Mouse (Mus musculus): Measurements from ENCODE around the gene Tmem117.

Tmem117 gene

DNA sequence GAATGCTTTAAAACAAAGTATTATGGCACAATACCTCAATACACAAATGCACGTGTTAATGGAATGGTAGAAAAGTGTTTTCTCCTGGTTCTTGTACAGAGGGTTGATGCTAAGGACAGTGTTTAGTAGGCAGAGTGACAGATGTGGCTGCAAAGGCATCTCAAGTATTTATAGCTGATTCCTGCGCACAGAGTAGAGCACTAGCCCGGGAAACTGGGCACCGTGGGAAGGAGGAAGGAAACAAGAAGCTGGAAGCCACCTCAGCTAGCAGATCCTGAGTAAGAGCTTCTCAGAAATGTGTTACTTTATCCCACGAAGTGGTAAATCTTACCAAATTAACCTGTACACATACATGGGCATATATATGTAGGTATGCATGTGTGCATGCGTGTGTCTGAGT, 395.4 kb downstream of the Tmem117 start:
- DNase-seq (ENCODE audit: low spot score in 2 of 2) = no peak

DNA sequence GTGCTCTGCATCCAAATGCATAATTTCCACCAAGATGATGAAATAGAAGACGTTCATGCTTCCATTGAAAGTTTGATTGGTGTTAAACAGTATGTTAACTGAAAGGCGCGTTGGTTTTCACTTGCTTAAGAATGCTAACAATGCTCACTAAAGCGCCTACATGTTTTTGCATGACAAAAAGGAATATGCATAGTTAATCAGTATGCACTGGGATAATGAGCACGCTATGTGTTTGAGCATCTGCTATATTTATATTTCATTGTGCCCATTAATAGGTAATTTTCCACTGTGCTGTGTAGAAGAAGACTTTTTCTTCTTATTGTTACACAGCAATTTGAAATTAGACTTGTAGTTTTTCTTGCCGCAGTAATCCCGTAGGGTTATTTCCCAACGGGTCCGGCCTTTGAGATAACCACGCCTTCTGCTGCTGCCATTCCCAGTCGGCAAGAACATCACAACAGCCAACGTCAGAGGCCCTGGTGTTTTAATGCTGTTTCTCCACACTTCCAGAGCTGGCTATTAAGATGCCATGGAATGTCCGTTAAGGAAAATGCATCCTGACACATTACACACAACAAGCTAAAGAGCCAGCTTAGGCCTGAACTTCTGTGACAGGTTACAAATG, 399.9 kb downstream of the Tmem117 start:
- no peak for DNase-seq (ENCODE audit: low spot score in 2 of 2)

DNA sequence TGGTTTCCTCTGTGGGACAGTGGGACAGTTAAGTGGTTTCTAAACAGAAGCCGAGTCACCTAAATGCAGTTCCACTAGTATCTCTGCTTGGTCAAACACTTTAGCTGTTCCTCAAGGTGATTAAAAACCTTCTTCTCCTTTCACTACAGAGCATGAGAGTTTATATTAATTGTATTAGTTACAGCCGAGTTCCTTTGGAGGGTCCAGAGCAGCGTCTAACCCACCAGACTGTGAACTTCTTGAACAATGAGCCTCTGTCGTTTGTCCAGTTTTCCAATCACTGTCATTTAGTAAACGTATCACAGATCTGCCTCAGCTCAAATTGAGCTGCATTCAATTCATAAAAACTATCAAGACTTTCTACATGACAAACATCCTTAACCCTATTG, 400.4 kb downstream of the Tmem117 start:
- no peak for DNase-seq (ENCODE audit: low spot score in 2 of 2)

- DNase-seq (ENCODE audit: low spot score in 2 of 2) = no peak
These were observed 413.4 kb downstream of the Tmem117 start for GRCm38 (mm10) chr15:95042437-95042836.

DNA sequence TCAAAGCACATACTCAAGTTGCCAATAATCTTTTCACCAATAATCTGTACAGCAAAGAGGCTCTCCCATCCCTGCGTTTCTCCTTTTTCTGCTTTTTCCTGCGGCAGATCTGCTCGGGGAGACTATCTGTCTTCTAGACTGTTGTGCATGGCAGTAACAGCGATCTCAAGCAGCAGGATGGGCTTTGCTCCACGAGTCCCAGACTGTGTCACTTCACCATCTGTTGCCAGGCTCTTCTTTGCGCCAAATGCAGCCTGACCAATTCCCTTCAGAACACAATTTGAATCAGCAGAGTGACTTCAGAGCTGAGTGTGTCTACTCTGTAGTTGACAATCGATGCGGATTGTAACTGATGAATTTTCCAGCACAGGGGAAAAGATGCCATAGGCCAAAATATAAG, 415.0 kb downstream of the Tmem117 start:
- DNase-seq (ENCODE audit: low spot score in 2 of 2) = peak; percentile 39 to 43

GRCm38 (mm10) chr15:95047486-95047885, 418.5 kb downstream of the Tmem117 start:
- no peak for DNase-seq (ENCODE audit: low spot score in 2 of 2)

DNA sequence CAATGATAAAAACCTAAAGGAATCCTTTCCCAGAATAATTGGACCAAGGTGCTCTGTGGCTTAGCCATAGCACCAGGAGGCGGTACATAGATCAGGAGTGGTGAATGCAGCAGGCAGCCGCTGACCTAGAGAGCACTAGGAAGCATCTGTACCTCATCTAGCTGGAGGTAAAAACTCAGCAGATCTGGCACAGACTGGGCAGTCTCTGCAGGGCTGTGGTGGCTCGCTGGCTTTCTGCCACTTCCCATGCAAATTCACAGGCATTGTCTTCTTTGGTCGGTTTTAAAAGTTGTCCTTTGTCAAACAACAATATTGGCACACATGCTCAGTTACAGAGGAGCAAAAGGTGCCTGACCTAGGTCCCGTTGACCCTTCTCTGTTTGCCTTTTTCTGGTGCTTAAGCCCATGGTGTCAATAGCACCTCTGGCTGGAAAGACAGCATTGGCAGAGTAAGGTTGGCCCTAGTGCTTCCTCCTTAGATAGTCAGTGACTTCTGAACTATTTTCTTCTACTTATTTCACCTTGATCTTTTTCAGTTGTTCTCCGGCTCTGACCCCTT, 420.2 kb downstream of the Tmem117 start:
- no peak for DNase-seq (ENCODE audit: low spot score in 2 of 2)

- no peak for DNase-seq (ENCODE audit: low spot score in 2 of 2)
These were observed 426.1 kb downstream of the Tmem117 start for GRCm38 (mm10) chr15:95055081-95055650.

- no peak for DNase-seq (ENCODE audit: low spot score in 2 of 2)
These were observed 439.0 kb downstream of the Tmem117 start for GRCm38 (mm10) chr15:95068023-95068422.

DNA sequence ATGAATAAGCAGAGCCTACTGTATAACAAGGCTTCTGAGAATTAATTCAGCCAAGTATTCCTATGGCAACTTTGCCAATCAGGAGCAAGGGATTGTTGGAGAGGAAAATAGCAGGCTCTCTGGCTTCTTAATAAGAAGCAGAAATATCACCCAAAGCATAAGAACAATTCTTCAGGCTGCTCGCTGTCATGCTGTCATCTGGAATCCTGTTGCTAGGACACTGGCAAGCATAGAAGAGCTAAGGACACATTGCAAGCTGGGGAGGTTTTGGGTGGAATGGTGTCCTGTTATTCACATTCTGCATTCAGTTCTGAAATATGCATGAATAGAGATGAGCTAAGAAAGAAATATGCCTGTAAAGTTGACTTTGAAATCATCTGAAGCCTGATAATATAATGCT, 439.8 kb downstream of the Tmem117 start:
- peak in 1 of 2 experiments; percentile 48 for DNase-seq (ENCODE audit: low spot score in 2 of 2)

DNA sequence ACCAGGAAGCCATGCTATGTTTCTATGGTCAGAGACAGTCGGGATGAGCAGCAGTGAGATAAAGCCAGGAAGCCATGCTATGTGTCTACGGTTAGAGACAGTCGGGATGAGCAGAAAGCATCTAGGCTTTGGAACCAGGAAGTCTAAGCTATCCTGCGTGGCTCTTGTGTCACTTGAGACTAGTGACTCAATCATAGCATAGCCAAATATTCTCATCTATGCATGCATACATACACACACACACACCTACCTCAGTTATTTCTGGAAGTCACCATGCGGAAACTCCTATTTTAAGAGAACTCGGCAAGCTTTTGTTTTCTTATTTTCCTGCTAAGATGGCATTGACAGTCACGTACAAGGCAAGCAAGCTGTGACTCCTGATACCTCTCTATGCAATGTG, 441.8 kb downstream of the Tmem117 start:
- DNase-seq (ENCODE audit: low spot score in 2 of 2) = no peak

DNA sequence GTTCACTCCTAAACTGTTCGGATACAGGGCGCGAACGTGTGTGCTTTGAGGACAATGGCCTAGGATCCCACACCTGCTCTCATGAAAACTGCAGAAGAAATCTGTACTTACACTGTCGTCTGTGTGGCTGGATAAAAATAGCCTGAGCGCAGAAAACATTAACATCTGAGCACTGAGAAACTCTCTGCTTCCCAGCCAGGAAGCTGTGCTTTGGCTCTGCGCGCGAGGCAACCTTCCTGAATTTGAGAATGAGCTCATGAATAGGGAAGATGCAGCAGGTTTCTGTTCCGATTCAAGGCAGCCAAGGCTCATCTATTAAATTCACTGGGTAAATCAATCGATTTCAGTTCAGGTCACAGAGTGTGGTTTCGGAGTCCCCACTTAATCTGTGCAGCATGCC, 446.3 kb downstream of the Tmem117 start:
- peak; percentile 50 to 71 for DNase-seq (ENCODE audit: low spot score in 2 of 2)

DNA sequence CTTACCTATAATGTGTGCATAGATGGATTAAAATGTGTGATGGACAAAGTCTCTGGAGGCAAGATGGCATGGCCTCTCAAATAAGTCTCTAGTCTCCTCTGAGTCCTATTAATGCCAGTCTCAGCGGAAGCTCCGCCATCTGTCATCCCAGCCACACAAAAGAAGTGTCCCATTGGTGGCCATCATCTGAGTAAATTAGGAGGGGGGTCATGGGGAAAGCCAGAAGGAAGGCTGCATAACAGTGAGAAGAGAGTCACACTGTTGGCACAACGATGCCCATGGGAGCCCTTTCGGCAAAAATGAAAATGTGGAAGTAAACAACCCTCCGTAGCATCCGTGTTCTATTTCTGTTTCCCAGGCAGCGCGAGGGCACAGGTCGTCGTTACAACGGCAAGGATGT, 452.6 kb downstream of the Tmem117 start:
- DNase-seq (ENCODE audit: low spot score in 2 of 2) = no peak

DNA sequence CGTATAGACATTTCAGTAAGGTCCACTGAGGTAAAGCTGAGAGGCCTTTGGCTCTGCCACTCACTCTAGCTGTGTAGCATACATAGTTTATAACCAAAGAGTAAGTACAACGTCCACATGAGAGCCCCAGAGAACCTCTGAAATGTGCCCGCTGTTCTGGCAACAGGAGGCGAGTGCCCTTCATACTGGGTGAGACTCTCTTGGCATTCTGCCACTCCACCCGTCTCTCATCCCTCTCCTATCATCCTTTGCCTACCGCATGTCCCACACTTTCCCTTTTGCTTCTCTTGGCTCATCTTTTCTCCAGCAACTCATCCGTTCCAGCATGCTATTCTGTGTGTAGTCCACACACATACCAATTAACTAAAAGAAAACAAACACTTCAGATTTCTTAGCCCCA, 456.9 kb downstream of the Tmem117 start:
- DNase-seq (ENCODE audit: low spot score in 2 of 2) = no peak

GRCm38 (mm10) chr15:95100133-95100532, 471.1 kb downstream of the Tmem117 start:
- no peak for DNase-seq (ENCODE audit: low spot score in 2 of 2)

GRCm38 (mm10) chr15:95101522-95101921, 472.5 kb downstream of the Tmem117 start:
- DNase-seq (ENCODE audit: low spot score in 2 of 2) = no peak

- no peak for DNase-seq (ENCODE audit: low spot score in 2 of 2)
These were observed 478.3 kb downstream of the Tmem117 start for GRCm38 (mm10) chr15:95107246-95107809.

- DNase-seq (ENCODE audit: low spot score in 2 of 2) = no peak
These were observed 479.6 kb downstream of the Tmem117 start for GRCm38 (mm10) chr15:95108626-95109025.

GRCm38 (mm10) chr15:95131401-95131800, 502.4 kb downstream of the Tmem117 start:
- no peak for DNase-seq (ENCODE audit: low spot score in 2 of 2)

DNA sequence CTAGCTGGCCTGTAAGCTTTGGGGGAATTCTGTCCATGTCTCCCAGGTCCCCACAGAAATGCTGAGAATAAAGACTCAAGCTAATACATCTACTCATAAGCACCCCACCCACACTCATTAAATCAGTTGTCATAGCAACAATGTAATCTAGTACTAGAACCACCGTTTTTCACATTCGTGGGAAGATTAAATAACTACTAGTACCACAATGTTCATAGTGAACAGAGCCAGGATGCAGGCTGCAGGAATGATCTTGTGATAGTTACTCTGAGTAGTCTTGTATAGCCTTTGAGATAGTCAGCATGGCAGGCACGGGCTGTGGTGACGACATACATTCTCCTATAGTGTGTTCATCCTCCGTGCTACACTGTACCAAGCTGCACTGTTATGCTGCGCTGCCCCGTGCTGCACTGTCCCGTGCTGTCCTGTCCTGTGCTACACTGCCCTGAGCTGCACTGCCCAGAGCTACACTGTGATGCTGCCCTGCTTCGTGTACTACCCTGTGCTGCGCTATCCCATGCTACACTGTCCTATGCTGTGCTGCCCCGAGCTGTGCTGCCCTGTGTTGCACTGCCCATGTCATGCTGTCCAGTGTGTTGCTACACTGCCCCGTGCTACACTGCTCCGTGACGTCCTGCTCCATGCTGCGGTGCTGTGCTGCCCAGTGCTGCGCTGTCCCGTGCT, 507.0 kb downstream of the Tmem117 start:
- DNase-seq (ENCODE audit: low spot score in 2 of 2) = peak in 1 of 2 experiments; percentile 8

GRCm38 (mm10) chr15:95137018-95137810, 508.2 kb downstream of the Tmem117 start:
- peak in 1 of 2 experiments; percentile 28 for DNase-seq (ENCODE audit: low spot score in 2 of 2)
